Mouse (Mus musculus) CH12.LX (cell line): ENCODE results near the gene Wnk2.

ENCODE experiments used
- BHLHE40 ChIP-seq: IDR thresholded peaks from 2 replicates; pipeline ENCODE4 v1.6.1; 2011; ENCODE audit warnings: mild to moderate bottlenecking, low read depth, low read length, improper control_type of control experiment
- CHD1 ChIP-seq: IDR thresholded peaks from 2 replicates; pipeline ENCODE4 v1.6.1; 2012; ENCODE audit warnings: low read depth, low read length, improper control_type of control experiment, inconsistent platforms
- CTCF ChIP-seq, 2 experiments: IDR thresholded peaks in 1 of 2; conservative IDR thresholded peaks in 1 of 2; 2 replicates each; pipeline ENCODE4 v1.5.1; 2011 to 2012; ENCODE audit warnings: low read depth in 2 of 2, low read length in 2 of 2, improper control_type of control experiment in 1 of 2, inconsistent platforms in 1 of 2, mild to moderate bottlenecking in 1 of 2, moderate library complexity in 1 of 2
- EP300 ChIP-seq: IDR thresholded peaks from 2 replicates; pipeline ENCODE4 v1.6.1; 2011; ENCODE audit warnings: low read length, improper control_type of control experiment
- MAFK ChIP-seq: IDR thresholded peaks from 2 replicates; pipeline ENCODE4 v1.6.1; 2011; ENCODE audit warnings: low read length, improper control_type of control experiment; ENCODE audit not compliant: insufficient replicate concordance
- MAX ChIP-seq: IDR thresholded peaks from 2 replicates; pipeline ENCODE4 v1.6.1; 2011; ENCODE audit warnings: low read length, improper control_type of control experiment
- MAZ ChIP-seq: IDR thresholded peaks from 2 replicates; pipeline ENCODE4 v1.6.1; 2012; ENCODE audit warnings: low read depth, mild to moderate bottlenecking, inconsistent platforms, low read length, improper control_type of control experiment, moderate library complexity
- NRF1 ChIP-seq: IDR thresholded peaks from 2 replicates; pipeline ENCODE4 v1.6.1; 2014; ENCODE audit warnings: low read depth, mild to moderate bottlenecking, inconsistent platforms, low read length, improper control_type of control experiment, moderate library complexity
- POLR2A ChIP-seq: IDR thresholded peaks from 2 replicates; pipeline ENCODE4 v1.6.1; 2011; ENCODE audit warnings: low read depth, mild to moderate bottlenecking, improper control_type of control experiment, low read length
- SIN3A ChIP-seq: IDR thresholded peaks from 2 replicates; pipeline ENCODE4 v1.6.1; 2012; ENCODE audit warnings: low read length, improper control_type of control experiment, inconsistent platforms
- TCF12 ChIP-seq: IDR thresholded peaks from 2 replicates; pipeline ENCODE4 v1.6.1; 2014; ENCODE audit warnings: low read depth, mild to moderate bottlenecking, inconsistent platforms, low read length, improper control_type of control experiment
- ZKSCAN1 ChIP-seq: IDR thresholded peaks from 2 replicates; pipeline ENCODE4 v1.6.1; 2012; ENCODE audit warnings: low read depth, inconsistent platforms, low read length, improper control_type of control experiment, borderline replicate concordance

GRCm38 (mm10) chr13:49088874-49089273 lies 58.9 kb downstream of the Wnk2 start:
- TF ChIP-seq MAFK (no peak), ZKSCAN1 (no peak), MAX (no peak), BHLHE40 (no peak), NRF1 (no peak), EP300 (no peak), POLR2A (no peak), CTCF (conservative IDR thresholded peaks at IDR 0.05 in 1 of 2, IDR thresholded peaks at IDR 0.05 in 1 of 2; ENCODE audit: low read depth in 2 of 2, low read length in 2 of 2) (no peak), SIN3A (no peak), CHD1 (no peak), TCF12 (no peak), MAZ (no peak)
